Mouse (Mus musculus) intestine, postnatal 0 days (tissue): ENCODE measurements at regions not wholly inside any gene's neighbourhood (a gene's known extent, or its start where the extent isn't known, plus 50 kb on each side); places are given as distances from the start of the nearest gene placed in this dataset.

Source experiments
- ATAC-seq: fragments of 200-750 bp; cut with Nextera tagmentation; 2 replicates; pipeline ENCODE4 v1.8.0; 2017; ENCODE audit warnings: mild to moderate bottlenecking, moderate TSS enrichment, moderate library complexity
- H3K27ac ChIP-seq: fragments of 300-500 bp; sonication (generic); 2 replicates; pipeline ENCODE4 v1.5.1; 2014; ENCODE audit warnings: mild to moderate bottlenecking, low read depth, low read length, moderate library complexity
- H3K27me3 ChIP-seq: fragments of 300-500 bp; sonication (generic); replicated peaks from 2 replicates; pipeline ENCODE4 v1.6.1; 2014; ENCODE audit warnings: low read length, mixed read lengths; ENCODE audit not compliant: control insufficient read depth, insufficient read depth
- H3K36me3 ChIP-seq: fragments of 300-500 bp; sonication (generic); 2 replicates; pipeline ENCODE4 v1.6.1; 2014; ENCODE audit warnings: mild to moderate bottlenecking, moderate library complexity; ENCODE audit not compliant: control insufficient read depth, insufficient read depth
- H3K4me1 ChIP-seq: fragments of 300-500 bp; sonication (generic); replicated peaks from 2 replicates; pipeline ENCODE4 v1.6.1; 2014; ENCODE audit warnings: antibody characterized with exemption, low read length, mixed read lengths; ENCODE audit not compliant: control insufficient read depth, insufficient read depth
- H3K4me2 ChIP-seq: fragments of 300-500 bp; sonication (generic); replicated peaks from 2 replicates; pipeline ENCODE4 v1.6.1; 2014; ENCODE audit warnings: low read depth, mild to moderate bottlenecking, moderate library complexity
- H3K4me3 ChIP-seq: fragments of 300-500 bp; sonication (generic); 2 replicates; pipeline ENCODE4 v1.5.1; 2014; ENCODE audit warnings: low read depth, low read length
- H3K9ac ChIP-seq: fragments of 300-500 bp; sonication (generic); 2 replicates; pipeline ENCODE4 v1.6.1; 2014; ENCODE audit warnings: mild to moderate bottlenecking, low read depth, low read length
- H3K9me3 ChIP-seq: fragments of 300-500 bp; sonication (generic); 2 replicates; pipeline ENCODE4 v1.6.1; 2016; ENCODE audit warnings: mixed run types; ENCODE audit not compliant: control insufficient read depth
- CTCF ChIP-seq: sonication (generic); IDR thresholded peaks from 2 replicates; pipeline ENCODE4 v1.5.1; 2016; ENCODE audit warnings: low read depth, mild to moderate bottlenecking, control low read depth, antibody characterized with exemption, moderate library complexity
- WGBS: fragments of 180-500 bp; shearing (Covaris S2); extraction: QIAGEN DNeasy Blood & Tissue Kit; methylation state at CpG from one replicate; pipeline ENCODE4 v1.1.7; 2014; 5-methylcytosine and 5-hydroxymethylcytosine counted together

DNA sequence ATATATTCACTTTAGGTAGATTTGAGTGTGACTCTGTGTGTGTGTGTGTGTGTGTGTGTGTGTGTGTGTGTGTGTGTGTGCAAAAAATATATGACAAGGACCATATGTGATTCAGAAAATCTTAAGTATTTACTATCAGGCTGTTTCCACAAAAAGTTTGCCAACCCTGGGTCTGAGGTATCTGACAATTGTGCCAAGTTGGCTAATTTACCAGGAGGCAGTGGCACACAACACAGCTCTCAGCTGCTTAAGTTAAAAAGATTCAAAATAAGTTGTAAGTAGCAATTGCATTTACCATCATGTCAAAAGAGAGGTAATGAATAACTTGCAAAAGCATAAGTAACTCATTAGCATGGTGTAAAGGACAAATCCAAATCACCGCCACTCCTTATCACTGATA lies 981.4 kb upstream of the Acvr2a start:
- Histone ChIP-seq H3K9me3 (no peaks in the 10 kb centered on the region), H3K27me3 (no peaks in the 10 kb centered on the region), H3K4me1 (no peaks in the 10 kb centered on the region), H3K36me3 (no peaks in the 10 kb centered on the region), H3K4me2 (no peak overlapping the region), H3K27ac (no peak overlapping the region), H3K4me3 (no peak overlapping the region), H3K9ac (no peak overlapping the region)
- no peak for ATAC-seq
- no peak for TF ChIP-seq CTCF
- WGBS, result 69% methylated on average over 1 of the region's 1 CpGs

DNA sequence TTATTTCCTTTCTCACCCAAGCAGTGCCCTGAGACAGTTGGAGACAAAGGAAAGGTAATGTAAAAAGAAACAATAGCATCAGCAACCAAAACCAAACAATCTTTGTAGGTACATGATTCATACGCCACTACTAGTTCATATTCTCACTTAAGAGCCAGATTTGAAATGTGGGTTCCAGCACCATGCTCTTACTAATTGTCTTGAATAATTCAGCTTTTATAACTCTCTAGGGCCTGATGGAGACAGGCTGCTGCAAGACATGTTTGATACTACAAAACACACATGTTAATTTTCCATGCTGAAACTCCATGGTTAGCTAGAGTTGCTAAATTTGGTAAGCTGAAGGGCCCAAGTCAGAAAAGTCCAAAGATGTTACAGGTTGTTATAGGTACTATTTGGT lies 980.4 kb upstream of the Acvr2a start:
- Histone ChIP-seq H3K36me3 (no peaks in the 10 kb centered on the region), H3K9me3 (no peaks in the 10 kb centered on the region), H3K27ac (no peak overlapping the region), H3K9ac (no peak overlapping the region), H3K4me1 (no peaks in the 10 kb centered on the region), H3K4me3 (no peak overlapping the region), H3K27me3 (no peaks in the 10 kb centered on the region), H3K4me2 (no peak overlapping the region)
- WGBS, result 88% methylated on average over 1 of the region's 1 CpGs
- TF ChIP-seq CTCF, result no peak
- no peak for ATAC-seq

DNA sequence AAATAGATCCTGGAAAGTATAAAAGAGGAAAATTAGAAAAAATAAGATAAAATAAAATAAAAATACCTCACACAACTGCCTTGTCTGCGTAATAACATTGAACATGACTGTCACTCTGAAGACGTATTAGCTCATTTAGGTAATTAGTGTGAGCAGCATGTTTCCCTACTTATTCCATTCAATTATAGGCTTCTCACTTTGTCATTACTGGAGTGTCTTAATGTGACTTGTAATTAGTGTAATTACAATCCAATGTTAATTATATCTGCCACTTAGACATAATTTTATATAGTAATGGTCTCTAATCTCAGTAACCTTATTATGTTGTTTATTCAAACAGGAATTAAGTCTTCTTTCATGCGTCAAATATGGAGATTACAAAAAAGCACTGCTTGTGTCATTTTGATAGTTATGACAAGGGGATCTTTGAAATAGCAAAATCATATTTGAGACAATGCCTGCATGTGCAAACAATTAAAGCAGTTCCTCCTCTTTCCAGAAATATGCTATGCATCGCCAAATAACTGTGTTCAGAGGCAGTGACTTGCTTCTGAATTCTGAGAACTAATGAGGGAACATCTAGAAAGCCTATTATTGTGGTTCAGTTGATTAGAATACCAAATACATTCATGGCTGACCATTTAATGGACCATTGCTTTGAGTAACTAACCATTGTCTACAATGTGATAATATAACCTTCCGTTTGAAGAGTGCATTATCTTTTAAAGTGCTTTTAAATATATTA lies 979.7 kb upstream of the Acvr2a start:
- ATAC-seq, result no peak
- no peak overlapping the region for H3K4me2 ChIP-seq
- no peak for TF ChIP-seq CTCF

DNA sequence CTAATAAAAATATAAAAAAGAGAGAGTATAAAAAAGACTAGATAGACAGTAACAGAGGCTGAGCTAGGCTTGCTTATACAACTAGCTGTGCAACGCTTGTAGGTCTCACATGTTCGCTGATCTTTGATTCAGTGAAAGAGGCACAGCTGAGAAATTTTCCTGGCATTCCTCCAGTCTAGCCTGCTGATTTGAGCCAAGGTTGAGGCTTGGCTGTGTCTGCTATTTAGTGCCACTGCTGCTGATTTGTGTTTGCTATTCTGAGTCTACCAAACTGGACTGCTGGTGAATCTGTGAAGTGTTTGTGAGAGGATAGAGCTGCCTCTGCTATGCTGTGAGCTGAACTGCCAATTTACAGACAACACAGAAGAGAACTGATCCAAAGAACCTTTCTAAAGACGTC lies 956.7 kb upstream of the Acvr2a start:
- TF ChIP-seq CTCF, result no peak
- no peaks in the 10 kb centered on the region for H3K9me3 ChIP-seq
- H3K4me1 ChIP-seq, result no peaks in the 10 kb centered on the region
- no peak overlapping the region for H3K9ac ChIP-seq
- 69% methylated on average over 3 of the region's 3 CpGs for WGBS
- H3K4me2 ChIP-seq, result no peak overlapping the region
- no peak for ATAC-seq
- no peaks in the 10 kb centered on the region for H3K27me3 ChIP-seq
- H3K4me3 ChIP-seq, result no peak overlapping the region
- H3K36me3 ChIP-seq, result no peaks in the 10 kb centered on the region
- H3K27ac ChIP-seq, result no peak overlapping the region

More for the DNA sequence above, 979.7 kb upstream of the Acvr2a start:
- H3K9me3 ChIP-seq, result no peaks in the 10 kb centered on the region
- WGBS, result 84% methylated on average over 5 of the region's 5 CpGs
- no peaks in the 10 kb centered on the region for H3K27me3 ChIP-seq
- H3K9ac ChIP-seq, result no peak overlapping the region
- H3K36me3 ChIP-seq, result no peaks in the 10 kb centered on the region
- H3K27ac ChIP-seq, result no peak overlapping the region
- H3K4me1 ChIP-seq, result no peaks in the 10 kb centered on the region
- H3K4me3 ChIP-seq, result no peak overlapping the region

DNA sequence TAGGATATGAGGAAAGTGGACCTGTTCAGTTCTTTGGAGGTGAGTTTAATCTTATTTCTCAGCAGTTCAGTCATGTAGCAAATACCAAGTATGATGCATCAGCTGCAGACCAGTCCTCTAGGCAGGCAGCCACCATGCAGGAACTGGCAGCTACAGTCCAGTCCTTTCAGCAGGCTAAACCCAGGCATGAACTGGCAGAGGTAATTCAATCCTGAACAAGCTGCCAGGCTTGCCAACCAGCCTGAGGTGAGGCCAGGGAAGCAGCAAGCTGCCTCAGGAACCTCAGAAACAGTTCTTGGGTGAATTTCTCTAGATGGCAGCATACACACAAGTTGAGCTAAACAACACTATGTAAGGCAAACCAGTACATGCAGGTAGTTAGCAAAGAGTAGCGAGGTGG lies 951.5 kb upstream of the Acvr2a start:
- no peaks in the 10 kb centered on the region for H3K9me3 ChIP-seq
- H3K9ac ChIP-seq, result no peak overlapping the region
- no peak for ATAC-seq
- no peak for TF ChIP-seq CTCF
- no peak overlapping the region for H3K27ac ChIP-seq
- H3K27me3 ChIP-seq, result no peaks in the 10 kb centered on the region
- no peaks in the 10 kb centered on the region for H3K4me1 ChIP-seq
- H3K4me3 ChIP-seq, result no peak overlapping the region
- 74% methylated on average over 1 of the region's 1 CpGs for WGBS
- H3K4me2 ChIP-seq, result no peak overlapping the region
- no peaks in the 10 kb centered on the region for H3K36me3 ChIP-seq

DNA sequence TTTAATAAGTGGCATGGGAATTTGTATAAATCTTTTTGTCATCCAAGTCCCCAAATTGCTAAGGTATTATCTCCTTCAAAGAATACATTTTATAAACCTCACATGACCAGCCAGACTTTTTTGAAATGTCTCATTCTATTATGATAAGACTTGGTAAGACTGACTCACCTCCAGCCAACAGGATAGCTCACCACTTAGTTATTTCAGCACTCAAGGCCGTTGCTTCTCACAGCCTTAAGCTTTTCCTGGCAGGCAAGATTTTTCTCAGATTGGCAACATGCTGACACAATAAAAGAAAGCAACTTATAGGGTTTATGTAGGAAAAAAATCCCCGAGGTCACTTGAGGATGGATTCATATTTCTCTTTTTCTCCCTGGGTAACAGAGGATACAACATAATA lies 935.9 kb upstream of the Acvr2a start:
- ATAC-seq, result no peak
- no peak overlapping the region for H3K4me3 ChIP-seq
- no peak overlapping the region for H3K9ac ChIP-seq
- no peak overlapping the region for H3K4me2 ChIP-seq
- no peaks in the 10 kb centered on the region for H3K4me1 ChIP-seq
- 66% methylated on average over 2 of the region's 2 CpGs for WGBS
- H3K9me3 ChIP-seq, result no peaks in the 10 kb centered on the region
- no peaks in the 10 kb centered on the region for H3K36me3 ChIP-seq
- no peaks in the 10 kb centered on the region for H3K27me3 ChIP-seq
- no peak for TF ChIP-seq CTCF
- no peak overlapping the region for H3K27ac ChIP-seq

DNA sequence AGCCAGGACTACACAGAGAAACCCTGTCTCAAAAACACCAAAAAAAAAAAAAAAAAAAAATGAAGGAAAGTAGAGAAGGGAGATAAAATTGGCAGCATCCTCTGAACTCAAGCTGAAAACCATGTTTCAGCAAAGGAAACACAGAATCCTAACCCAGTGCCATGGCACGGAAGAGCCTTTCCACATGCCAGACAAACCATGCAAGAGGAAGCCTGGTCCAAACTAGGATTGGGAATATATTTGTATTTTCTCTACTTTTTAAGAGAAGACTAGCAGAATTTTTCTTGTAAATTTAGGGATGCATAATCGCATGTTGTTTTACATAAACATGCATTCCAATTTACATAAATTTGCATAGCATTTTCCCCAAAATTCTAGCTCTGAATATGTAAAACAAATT lies 934.8 kb upstream of the Acvr2a start:
- H3K27me3 ChIP-seq, result no peaks in the 10 kb centered on the region
- H3K9ac ChIP-seq, result no peak overlapping the region
- no peaks in the 10 kb centered on the region for H3K36me3 ChIP-seq
- no peak overlapping the region for H3K27ac ChIP-seq
- H3K4me3 ChIP-seq, result no peak overlapping the region
- no peaks in the 10 kb centered on the region for H3K4me1 ChIP-seq
- H3K9me3 ChIP-seq, result no peaks in the 10 kb centered on the region
- ATAC-seq, result no peak
- TF ChIP-seq CTCF, result no peak
- no peak overlapping the region for H3K4me2 ChIP-seq
- WGBS, result 95% methylated on average over 2 of the region's 2 CpGs
